Mouse (Mus musculus) liver, adult (tissue): ENCODE measurements around the gene Nhlh1.

ENCODE experiments used
- GATA4 ChIP-seq: IDR thresholded peaks from 2 replicates; pipeline ENCODE4 v1.6.1; 2014; ENCODE audit warnings: mild to moderate bottlenecking, low read length; ENCODE audit not compliant: insufficient replicate concordance

Nhlh1 gene

GRCm38 (mm10) chr1:172061217-172061616 lies 3.8 kb upstream of the Nhlh1 start:
- no peak for TF ChIP-seq GATA4

- TF ChIP-seq GATA4 = no peak
Measured at GRCm38 (mm10) chr1:172060659-172061058, 3.3 kb upstream of the Nhlh1 start.

GRCm38 (mm10) chr1:172058874-172059273 lies 1.5 kb upstream of the Nhlh1 start:
- no peak for TF ChIP-seq GATA4

- TF ChIP-seq GATA4 = no peak
Measured at GRCm38 (mm10) chr1:172058321-172058720, 948 bp upstream of the Nhlh1 start.

- no peak for TF ChIP-seq GATA4
Measured at GRCm38 (mm10) chr1:172056251-172056650, 1.1 kb downstream of the Nhlh1 start.

- TF ChIP-seq GATA4 = no peak
Measured at GRCm38 (mm10) chr1:172053541-172054440, 3.6 kb downstream of the Nhlh1 start.

GRCm38 (mm10) chr1:172052766-172053279 lies 4.5 kb downstream of the Nhlh1 start:
- TF ChIP-seq GATA4 = no peak

- TF ChIP-seq GATA4 = no peak
Measured at GRCm38 (mm10) chr1:172049131-172049782, 8.1 kb downstream of the Nhlh1 start.

GRCm38 (mm10) chr1:172048241-172048734 lies 9.1 kb downstream of the Nhlh1 start:
- no peak for TF ChIP-seq GATA4

- TF ChIP-seq GATA4 = no peak
Measured at GRCm38 (mm10) chr1:172046938-172047337, 10.4 kb downstream of the Nhlh1 start.

GRCm38 (mm10) chr1:172046410-172046809 lies 11.0 kb downstream of the Nhlh1 start:
- no peak for TF ChIP-seq GATA4

GRCm38 (mm10) chr1:172029914-172030313 lies 27.5 kb downstream of the Nhlh1 start:
- TF ChIP-seq GATA4 = no peak

GRCm38 (mm10) chr1:172028394-172029275 lies 28.7 kb downstream of the Nhlh1 start, which contains the start of gene Vangl2:
Vangl2 (minus strand) TSS chr1:172028444.
- TF ChIP-seq GATA4 = no peak

- TF ChIP-seq GATA4 = no peak
Measured at GRCm38 (mm10) chr1:172027809-172028102, 29.6 kb downstream of the Nhlh1 start.
